Comparison of ENCODE assay signal across 8 mouse cellular contexts in genomic region chr7:44552141-44552908, GRCm38 (mm10). TPM values are rescaled to one million over a fixed set of nuclear protein-coding genes. Genes with fewer than 3 reads are reported as not detected.
DNase-seq lines count a peak whose midpoint lies in the region; ATAC-seq lines count a peak whose summit lies in the region.

No protein-coding gene starts in this region.

- intact Hi-C loops in left cerebral cortex, postnatal 25 days (cut with DNase I) = no loop called here

- peak overlapping the region; percentile 70 for H3K4me2 ChIP-seq in heart, embryonic 15.5 days
- peak overlapping the region; percentile 83 for H3K4me2 ChIP-seq in hindbrain, embryonic 15.5 days
- H3K4me2 ChIP-seq in midbrain, embryonic 15.5 days = peak overlapping the region; percentile 88

- 0 out of 2 replicates have a peak overlapping the region, but pooled peaks have one; percentile 79 for H3K9ac ChIP-seq in heart, embryonic 15.5 days
- H3K9ac ChIP-seq in hindbrain, embryonic 15.5 days = no peak overlapping the region
- H3K9ac ChIP-seq in midbrain, embryonic 15.5 days = 0 out of 2 replicates have a peak overlapping the region, but pooled peaks have one; percentile 34

- no peak for DNase-seq in heart, adult 8-10 months (ENCODE audit: low spot score)
- DNase-seq in embryonic facial prominence, embryonic 10.5 days (ENCODE audit: low spot score) = no peak
- DNase-seq in gastrocnemius, adult 8-10 months (ENCODE audit: low spot score in 2 of 2) = no peak
- no peak for DNase-seq in left cerebral cortex, postnatal 25 days (ENCODE audit: low spot score in 2 of 2)
- no peak for DNase-seq in frontal cortex, postnatal 10 days (ENCODE audit: low spot score in 2 of 2)

- no peak overlapping the region for H3K27ac ChIP-seq in heart, embryonic 15.5 days
- H3K27ac ChIP-seq in embryonic facial prominence, embryonic 10.5 days (replicated peaks) = no peak overlapping the region
- 0 out of 2 replicates have a peak overlapping the region, but pooled peaks have one; percentile 88 for H3K27ac ChIP-seq in hindbrain, embryonic 15.5 days (replicated peaks)
- no peak overlapping the region for H3K27ac ChIP-seq in midbrain, embryonic 15.5 days

- peaks cover 24% of the 10 kb centered on the region for H3K4me1 ChIP-seq in heart, embryonic 15.5 days (replicated peaks)
- H3K4me1 ChIP-seq in embryonic facial prominence, embryonic 10.5 days = peaks cover 25% of the 10 kb centered on the region
- peaks cover 27% of the 10 kb centered on the region for H3K4me1 ChIP-seq in hindbrain, embryonic 15.5 days (replicated peaks)
- H3K4me1 ChIP-seq in midbrain, embryonic 15.5 days = peaks cover 23% of the 10 kb centered on the region

- H3K36me3 ChIP-seq in heart, embryonic 15.5 days = peaks cover 31% of the 10 kb centered on the region
- H3K36me3 ChIP-seq in embryonic facial prominence, embryonic 10.5 days (replicated peaks) = peaks cover 33% of the 10 kb centered on the region
- peaks cover 13% of the 10 kb centered on the region for H3K36me3 ChIP-seq in hindbrain, embryonic 15.5 days
- H3K36me3 ChIP-seq in midbrain, embryonic 15.5 days (replicated peaks) = peaks cover 11% of the 10 kb centered on the region; the same call in 1 of the 2 replicates

- no peak for ATAC-seq in heart, embryonic 15.5 days (replicated peaks; ENCODE audit: insufficient number of reproducible peaks, insufficient read depth, low FRiP score, low read depth)
- ATAC-seq in hindbrain, embryonic 15.5 days (ENCODE audit: low FRiP score, low read depth) = no peak
- no peak; the same call in 1 of the 2 replicates for ATAC-seq in midbrain, embryonic 15.5 days (replicated peaks)

- WGBS in heart, embryonic 15.5 days = 85% methylated on average over 28 of the region's 31 CpGs
- WGBS in embryonic facial prominence, embryonic 10.5 days = 88% methylated on average over 31 of the region's 31 CpGs
- 88% methylated on average over 31 of the region's 31 CpGs for WGBS in hindbrain, embryonic 15.5 days
- 84% methylated on average over 29 of the region's 31 CpGs for WGBS in midbrain, embryonic 15.5 days

- peak overlapping the region; percentile 86 for H3K4me3 ChIP-seq in heart, embryonic 15.5 days
- H3K4me3 ChIP-seq in embryonic facial prominence, embryonic 10.5 days = peak overlapping the region; percentile 87
- peak overlapping the region; percentile 97 for H3K4me3 ChIP-seq in hindbrain, embryonic 15.5 days
- H3K4me3 ChIP-seq in midbrain, embryonic 15.5 days = peak overlapping the region; percentile 84

- H3K27me3 ChIP-seq in heart, embryonic 15.5 days = 0 out of 2 replicates have a peak, but pooled peaks cover 3% of the 10 kb centered on the region
- H3K27me3 ChIP-seq in embryonic facial prominence, embryonic 10.5 days (replicated peaks; ENCODE audit: low read depth, poor library complexity, severe bottlenecking) = no peaks in the 10 kb centered on the region
- H3K27me3 ChIP-seq in hindbrain, embryonic 15.5 days = no peaks in the 10 kb centered on the region
- no peaks in the 10 kb centered on the region for H3K27me3 ChIP-seq in midbrain, embryonic 15.5 days (replicated peaks)

- H3K9me3 ChIP-seq in heart, embryonic 15.5 days (replicated peaks) = no peaks in the 10 kb centered on the region
- H3K9me3 ChIP-seq in embryonic facial prominence, embryonic 10.5 days = no peaks in the 10 kb centered on the region
- no peaks in the 10 kb centered on the region for H3K9me3 ChIP-seq in hindbrain, embryonic 15.5 days
- no peaks in the 10 kb centered on the region for H3K9me3 ChIP-seq in midbrain, embryonic 15.5 days

RNA-seq across cellular contexts. Expression of gene Nr1h2, which starts 1.4 kb away (rescaled TPM):
- 53.2 and 64.6 TPM in 2 replicates for polyA plus RNA-seq in heart, embryonic 15.5 days (2015; fragmentation: Nextera tagmentation; extraction: Ambion mirVana)
- 10 to 100 TPM; 42.6 to 56.6 (median 45.5) TPM for total RNA-seq in heart, adult 8-10 months (2022)
- polyA plus RNA-seq in embryonic facial prominence, embryonic 10.5 days (2016; fragmentation: Nextera tagmentation; extraction: Ambion mirVana) = 75.0 and 77.6 TPM in 2 replicates
- polyA plus RNA-seq in hindbrain, embryonic 15.5 days (2015; fragmentation: Nextera tagmentation; extraction: Ambion mirVana) = 60.3 and 70.4 TPM in 2 replicates
- polyA plus RNA-seq in midbrain, embryonic 15.5 days (2015; fragmentation: Nextera tagmentation; extraction: Ambion mirVana) = 61.1 and 66.6 TPM in 2 replicates
- 10 to 100 TPM; 38.0 to 45.8 (median 40.1) TPM for total RNA-seq in gastrocnemius, adult 8-10 months (2022)
- 10 to 100 TPM; 64.6 to 68.6 TPM for total RNA-seq in left cerebral cortex, postnatal 25 days (2021)

RNA-seq across cellular contexts. Expression of gene Pold1, which starts 3.7 kb away (rescaled TPM):
- 41.7 and 66.9 TPM in 2 replicates for polyA plus RNA-seq in heart, embryonic 15.5 days (2015; fragmentation: Nextera tagmentation; extraction: Ambion mirVana)
- total RNA-seq in heart, adult 8-10 months (2022) = 10 to 100 TPM; 13.4 to 15.9 (median 14.9) TPM
- polyA plus RNA-seq in embryonic facial prominence, embryonic 10.5 days (2016; fragmentation: Nextera tagmentation; extraction: Ambion mirVana) = 164 and 171 TPM in 2 replicates
- 27.5 and 29.4 TPM in 2 replicates for polyA plus RNA-seq in hindbrain, embryonic 15.5 days (2015; fragmentation: Nextera tagmentation; extraction: Ambion mirVana)
- polyA plus RNA-seq in midbrain, embryonic 15.5 days (2015; fragmentation: Nextera tagmentation; extraction: Ambion mirVana) = 23.8 and 25.3 TPM in 2 replicates
- 1 to 10 TPM; 4.6 to 5.9 (median 5.4) TPM for total RNA-seq in gastrocnemius, adult 8-10 months (2022)
- 1 to 10 TPM; 5.7 to 6.0 TPM for total RNA-seq in left cerebral cortex, postnatal 25 days (2021)

RNA-seq across cellular contexts. Expression of gene Napsa, which starts 19.9 kb away (rescaled TPM):
- 1.7 and 5.7 TPM in 2 replicates for polyA plus RNA-seq in heart, embryonic 15.5 days (2015; fragmentation: Nextera tagmentation; extraction: Ambion mirVana)
- total RNA-seq in heart, adult 8-10 months (2022) = 1 to 10 TPM in 1 of 4 experiments, under 1 TPM in 3; 0.28 to 1.9 (median 0.37) TPM
- 0.78 and 0.88 TPM in 2 replicates for polyA plus RNA-seq in embryonic facial prominence, embryonic 10.5 days (2016; fragmentation: Nextera tagmentation; extraction: Ambion mirVana)
- 2.1 and 2.2 TPM in 2 replicates for polyA plus RNA-seq in hindbrain, embryonic 15.5 days (2015; fragmentation: Nextera tagmentation; extraction: Ambion mirVana)
- polyA plus RNA-seq in midbrain, embryonic 15.5 days (2015; fragmentation: Nextera tagmentation; extraction: Ambion mirVana) = 1.1 and 1.4 TPM in 2 replicates
- under 1 TPM in 3 of 4 experiments, not detected in 1; 0.22 to 0.46 (median 0.40) TPM for total RNA-seq in gastrocnemius, adult 8-10 months (2022)
- under 1 TPM in 1 of 2 experiments, not detected in 1; 0.21 TPM for total RNA-seq in left cerebral cortex, postnatal 25 days (2021)

RNA-seq across cellular contexts. Expression of gene Spib, which starts 20.5 kb away (rescaled TPM):
- polyA plus RNA-seq in heart, embryonic 15.5 days (2015; fragmentation: Nextera tagmentation; extraction: Ambion mirVana) = 0.59 and 5.2 TPM in 2 replicates
- total RNA-seq in heart, adult 8-10 months (2022) = 1 to 10 TPM in 1 of 4 experiments, under 1 TPM in 3; 0.13 to 1.3 (median 0.27) TPM
- polyA plus RNA-seq in embryonic facial prominence, embryonic 10.5 days (2016; fragmentation: Nextera tagmentation; extraction: Ambion mirVana) = not detected in 2 replicates
- not detected in 2 replicates for polyA plus RNA-seq in hindbrain, embryonic 15.5 days (2015; fragmentation: Nextera tagmentation; extraction: Ambion mirVana)
- polyA plus RNA-seq in midbrain, embryonic 15.5 days (2015; fragmentation: Nextera tagmentation; extraction: Ambion mirVana) = 0.05 TPM in 1 of 2 replicates, not detected in the other
- not detected for total RNA-seq in gastrocnemius, adult 8-10 months (2022)
- total RNA-seq in left cerebral cortex, postnatal 25 days (2021) = under 1 TPM in 1 of 2 experiments, not detected in 1; 0.11 TPM

RNA-seq across cellular contexts. Expression of gene Mybpc2, which starts 27.9 kb away (rescaled TPM):
- polyA plus RNA-seq in heart, embryonic 15.5 days (2015; fragmentation: Nextera tagmentation; extraction: Ambion mirVana) = 2.7 and 3.9 TPM in 2 replicates
- 10 to 100 TPM; 14.6 to 21.4 (median 17.7) TPM for total RNA-seq in heart, adult 8-10 months (2022)
- 0.04 and 0.08 TPM in 2 replicates for polyA plus RNA-seq in embryonic facial prominence, embryonic 10.5 days (2016; fragmentation: Nextera tagmentation; extraction: Ambion mirVana)
- polyA plus RNA-seq in hindbrain, embryonic 15.5 days (2015; fragmentation: Nextera tagmentation; extraction: Ambion mirVana) = 0.10 and 0.18 TPM in 2 replicates
- 0.19 and 0.28 TPM in 2 replicates for polyA plus RNA-seq in midbrain, embryonic 15.5 days (2015; fragmentation: Nextera tagmentation; extraction: Ambion mirVana)
- 1,000 to 10,000 TPM; 5,017 to 5,674 (median 5,484) TPM for total RNA-seq in gastrocnemius, adult 8-10 months (2022)
- total RNA-seq in left cerebral cortex, postnatal 25 days (2021) = not detected
